Mouse (Mus musculus): ENCODE results near the gene Cwc22. TPM values are rescaled to one million over a fixed set of nuclear protein-coding genes. Genes with fewer than 3 reads are reported as not detected.

The Cwc22 gene
- polyA plus RNA-seq, 1 experiment: 19.7 TPM

DNA sequence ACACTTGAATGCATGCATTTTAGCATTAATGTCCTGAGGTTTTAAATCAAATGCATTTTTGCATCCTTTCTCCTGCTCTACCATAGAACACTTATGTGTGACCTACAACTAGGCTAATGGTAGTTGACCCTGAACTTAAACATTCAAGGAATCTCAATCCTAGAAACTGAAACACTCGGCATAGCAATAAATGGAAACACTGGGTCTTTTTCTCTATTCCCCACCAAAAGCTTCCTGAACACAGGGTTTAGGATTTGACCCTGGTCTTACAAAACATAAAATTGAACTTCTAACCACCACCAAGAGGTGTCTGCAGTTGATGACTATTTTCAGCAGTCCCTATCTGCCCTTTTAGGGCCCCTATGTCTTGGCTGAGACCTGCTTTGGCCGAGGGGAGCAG is 57.3 kb downstream of the Cwc22 start:
- H3K4me3 ChIP-seq (ENCODE audit: insufficient read depth, low read depth, low read length): no peak overlapping the region
- H3K27ac ChIP-seq (replicated peaks; ENCODE audit: low read depth, low read length): no peak overlapping the region
- H3K4me1 ChIP-seq (ENCODE audit: control insufficient read depth, insufficient read depth, insufficient read length, low read length): no peaks in the 10 kb centered on the region

GRCm38 (mm10) chr2:77888056-77888455 is 58.1 kb downstream of the Cwc22 start:
- Histone ChIP-seq H3K27ac (replicated peaks; ENCODE audit: low read depth, low read length) (no peak overlapping the region), H3K4me3 (ENCODE audit: insufficient read depth, low read depth, low read length) (no peak overlapping the region), H3K4me1 (ENCODE audit: control insufficient read depth, insufficient read depth, insufficient read length, low read length) (no peaks in the 10 kb centered on the region)

DNA sequence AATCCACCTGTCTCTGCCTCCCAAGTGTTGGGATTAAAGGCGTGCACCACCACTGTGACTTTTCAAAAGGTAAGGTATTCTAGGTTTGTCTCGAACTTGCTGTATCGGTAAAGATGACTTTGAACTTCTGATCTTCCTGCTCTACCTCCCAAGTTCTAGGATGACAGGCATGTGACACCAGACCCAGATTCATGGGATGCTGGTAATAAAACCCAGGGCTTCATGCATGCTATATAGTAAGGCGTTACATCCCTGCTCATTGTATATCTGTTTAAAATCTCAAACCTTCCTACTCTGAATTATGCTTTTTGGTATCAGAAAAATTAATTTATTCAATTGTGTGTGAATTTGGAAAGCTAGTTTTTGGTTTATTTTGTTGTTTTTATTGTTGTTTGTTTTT is 59.0 kb downstream of the Cwc22 start:
- H3K4me3 ChIP-seq (ENCODE audit: insufficient read depth, low read depth, low read length): no peak overlapping the region

GRCm38 (mm10) chr2:77885491-77886130 is 60.6 kb downstream of the Cwc22 start:
- Histone ChIP-seq H3K4me3 (ENCODE audit: insufficient read depth, low read depth, low read length) (no peak overlapping the region), H3K4me1 (ENCODE audit: control insufficient read depth, insufficient read depth, insufficient read length, low read length) (no peaks in the 10 kb centered on the region), H3K27ac (replicated peaks; ENCODE audit: low read depth, low read length) (no peak overlapping the region)

More for the DNA sequence above, 59.0 kb downstream of the Cwc22 start:
- Histone ChIP-seq H3K27ac (replicated peaks; ENCODE audit: low read depth, low read length) (no peak overlapping the region), H3K4me1 (ENCODE audit: control insufficient read depth, insufficient read depth, insufficient read length, low read length) (no peaks in the 10 kb centered on the region)

- no peak overlapping the region for H3K4me3 ChIP-seq (ENCODE audit: insufficient read depth, low read depth, low read length)
Measured at GRCm38 (mm10) chr2:77885036-77885435, 61.1 kb downstream of the Cwc22 start.

GRCm38 (mm10) chr2:77884491-77884890 is 61.7 kb downstream of the Cwc22 start:
- H3K4me1 ChIP-seq (ENCODE audit: control insufficient read depth, insufficient read depth, insufficient read length, low read length): no peaks in the 10 kb centered on the region
- H3K27ac ChIP-seq (replicated peaks; ENCODE audit: low read depth, low read length): no peak overlapping the region
- H3K4me3 ChIP-seq (ENCODE audit: insufficient read depth, low read depth, low read length): no peak overlapping the region

More at GRCm38 (mm10) chr2:77885036-77885435, 61.1 kb downstream of the Cwc22 start:
- Histone ChIP-seq H3K4me1 (ENCODE audit: control insufficient read depth, insufficient read depth, insufficient read length, low read length) (no peaks in the 10 kb centered on the region), H3K27ac (replicated peaks; ENCODE audit: low read depth, low read length) (no peak overlapping the region)

GRCm38 (mm10) chr2:77882961-77883360 is 63.2 kb downstream of the Cwc22 start:
- no peak overlapping the region for H3K27ac ChIP-seq (replicated peaks; ENCODE audit: low read depth, low read length)
- no peaks in the 10 kb centered on the region for H3K4me1 ChIP-seq (ENCODE audit: control insufficient read depth, insufficient read depth, insufficient read length, low read length)

DNA sequence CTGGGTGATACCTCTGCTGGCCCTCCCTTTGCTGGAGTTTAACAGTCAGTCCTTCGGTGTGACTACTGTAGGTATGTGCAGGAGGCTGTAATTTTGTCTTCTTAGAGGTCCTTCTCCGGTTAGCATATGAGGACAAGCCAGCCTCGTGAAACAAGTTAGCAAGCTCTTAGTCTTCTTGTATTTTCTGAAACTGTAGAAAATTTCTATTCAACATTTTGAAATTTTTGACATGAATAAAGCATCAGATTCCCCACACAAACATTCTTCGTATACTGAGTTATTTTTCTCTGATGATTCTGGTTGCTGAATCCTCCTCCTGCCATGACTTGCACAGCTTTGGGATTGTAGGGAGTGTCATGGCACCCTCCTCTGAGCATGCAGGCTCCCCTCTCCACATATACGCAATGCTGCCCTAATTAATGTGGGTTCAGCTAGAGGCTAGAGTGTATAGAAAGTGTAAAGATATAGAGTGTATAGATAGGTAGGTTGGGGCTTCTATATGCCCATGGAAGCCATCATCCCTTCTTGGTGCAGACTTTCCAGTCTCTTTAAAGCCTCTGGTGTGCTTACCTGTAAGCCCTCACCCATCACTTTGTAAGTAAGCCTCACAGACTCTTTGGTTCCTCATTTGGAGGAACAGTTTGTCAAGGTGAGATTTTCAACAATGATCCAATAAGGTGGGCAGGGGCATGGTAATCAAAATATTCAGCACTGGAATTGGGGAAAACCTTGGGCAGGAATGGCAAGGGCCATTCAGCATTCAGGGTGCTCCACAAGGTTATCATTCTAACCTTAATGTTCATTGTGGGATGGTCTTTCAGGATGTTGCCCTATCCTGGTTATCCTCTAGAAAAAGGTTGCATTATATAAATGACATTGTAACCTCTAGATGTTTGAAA is 64.6 kb downstream of the Cwc22 start:
- H3K27ac ChIP-seq (replicated peaks; ENCODE audit: low read depth, low read length): no peak overlapping the region
- no peak overlapping the region for H3K4me3 ChIP-seq (ENCODE audit: insufficient read depth, low read depth, low read length)
- H3K4me1 ChIP-seq (ENCODE audit: control insufficient read depth, insufficient read depth, insufficient read length, low read length): no peaks in the 10 kb centered on the region

More at GRCm38 (mm10) chr2:77882961-77883360, 63.2 kb downstream of the Cwc22 start:
- no peak overlapping the region for H3K4me3 ChIP-seq (ENCODE audit: insufficient read depth, low read depth, low read length)

DNA sequence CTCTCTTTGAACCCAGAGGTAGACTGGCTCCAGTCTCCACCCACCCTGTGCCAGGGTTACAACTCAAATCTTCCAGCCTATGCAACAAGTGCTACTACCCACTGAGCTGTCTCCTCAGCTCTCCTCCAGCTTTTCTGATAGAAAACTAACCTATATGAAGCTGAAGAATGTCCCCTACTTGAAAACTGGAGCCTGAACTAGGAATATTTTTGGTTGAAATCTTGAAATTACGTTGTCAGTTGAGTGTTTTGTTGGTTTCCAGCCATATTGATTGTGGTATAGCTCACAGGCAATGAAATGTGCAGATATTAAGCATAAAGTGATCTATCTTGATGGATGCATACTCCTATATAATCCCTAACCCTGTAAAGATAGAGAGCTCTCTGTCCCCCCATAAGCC is 65.8 kb downstream of the Cwc22 start:
- Histone ChIP-seq H3K4me1 (ENCODE audit: control insufficient read depth, insufficient read depth, insufficient read length, low read length) (no peaks in the 10 kb centered on the region), H3K27ac (replicated peaks; ENCODE audit: low read depth, low read length) (no peak overlapping the region), H3K4me3 (ENCODE audit: insufficient read depth, low read depth, low read length) (no peak overlapping the region)

DNA sequence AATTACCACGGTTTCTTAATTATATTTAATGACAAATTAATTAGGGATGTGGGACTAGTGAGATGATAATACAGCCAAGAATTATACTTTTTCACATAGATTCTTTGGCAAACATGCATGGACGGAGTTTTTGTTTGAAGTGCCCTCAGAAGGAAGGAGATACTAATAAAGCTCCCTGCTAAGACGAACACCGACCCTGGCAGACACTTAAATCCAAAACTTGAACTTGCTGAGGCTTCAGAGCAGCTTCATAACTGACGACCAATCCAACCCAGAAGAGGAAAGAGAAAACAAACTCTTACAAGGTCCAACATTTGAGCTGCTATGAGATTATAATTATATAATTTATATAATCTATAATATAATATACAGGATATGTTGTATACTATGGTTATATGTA is 66.4 kb downstream of the Cwc22 start:
- Histone ChIP-seq H3K4me1 (ENCODE audit: control insufficient read depth, insufficient read depth, insufficient read length, low read length) (no peaks in the 10 kb centered on the region), H3K4me3 (ENCODE audit: insufficient read depth, low read depth, low read length) (no peak overlapping the region), H3K27ac (replicated peaks; ENCODE audit: low read depth, low read length) (no peak overlapping the region)

- no peaks in the 10 kb centered on the region for H3K4me1 ChIP-seq (ENCODE audit: control insufficient read depth, insufficient read depth, insufficient read length, low read length)
- no peak overlapping the region for H3K27ac ChIP-seq (replicated peaks; ENCODE audit: low read depth, low read length)
- no peak overlapping the region for H3K4me3 ChIP-seq (ENCODE audit: insufficient read depth, low read depth, low read length)
Measured at GRCm38 (mm10) chr2:77877156-77877855, 68.9 kb downstream of the Cwc22 start.

GRCm38 (mm10) chr2:77876331-77876730 is 69.8 kb downstream of the Cwc22 start:
- Histone ChIP-seq H3K27ac (replicated peaks; ENCODE audit: low read depth, low read length) (no peak overlapping the region), H3K4me1 (ENCODE audit: control insufficient read depth, insufficient read depth, insufficient read length, low read length) (no peaks in the 10 kb centered on the region), H3K4me3 (ENCODE audit: insufficient read depth, low read depth, low read length) (no peak overlapping the region)

GRCm38 (mm10) chr2:77875516-77875915 is 70.7 kb downstream of the Cwc22 start:
- Histone ChIP-seq H3K4me1 (ENCODE audit: control insufficient read depth, insufficient read depth, insufficient read length, low read length) (no peaks in the 10 kb centered on the region), H3K4me3 (ENCODE audit: insufficient read depth, low read depth, low read length) (no peak overlapping the region), H3K27ac (replicated peaks; ENCODE audit: low read depth, low read length) (no peak overlapping the region)

- Histone ChIP-seq H3K4me1 (ENCODE audit: control insufficient read depth, insufficient read depth, insufficient read length, low read length) (no peaks in the 10 kb centered on the region), H3K27ac (replicated peaks; ENCODE audit: low read depth, low read length) (no peak overlapping the region), H3K4me3 (ENCODE audit: insufficient read depth, low read depth, low read length) (no peak overlapping the region)
Measured at GRCm38 (mm10) chr2:77874678-77875077, 71.5 kb downstream of the Cwc22 start.

DNA sequence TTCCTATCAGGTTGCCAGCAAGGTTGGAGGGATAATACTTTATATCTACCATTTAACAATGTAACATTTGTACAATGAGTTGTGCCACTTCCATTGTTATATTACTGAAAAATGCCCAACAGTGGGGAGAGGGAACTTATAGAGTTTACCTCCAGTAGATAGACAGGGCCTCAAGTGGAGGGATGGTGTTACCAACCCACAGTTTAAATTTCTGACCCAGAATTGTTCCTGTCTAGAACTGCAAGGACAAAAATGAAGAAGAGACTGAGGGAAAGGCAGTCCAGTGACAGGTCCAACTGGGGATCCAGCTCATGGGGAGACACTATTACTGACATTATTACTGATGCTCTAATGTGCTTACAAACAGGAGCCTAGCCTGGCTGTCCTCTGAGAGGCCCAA is 72.4 kb downstream of the Cwc22 start:
- Histone ChIP-seq H3K4me1 (ENCODE audit: control insufficient read depth, insufficient read depth, insufficient read length, low read length) (no peaks in the 10 kb centered on the region), H3K4me3 (ENCODE audit: insufficient read depth, low read depth, low read length) (no peak overlapping the region)

More for the DNA sequence above, 72.4 kb downstream of the Cwc22 start:
- no peak overlapping the region for H3K27ac ChIP-seq (replicated peaks; ENCODE audit: low read depth, low read length)
